In the genomic region with DNA sequence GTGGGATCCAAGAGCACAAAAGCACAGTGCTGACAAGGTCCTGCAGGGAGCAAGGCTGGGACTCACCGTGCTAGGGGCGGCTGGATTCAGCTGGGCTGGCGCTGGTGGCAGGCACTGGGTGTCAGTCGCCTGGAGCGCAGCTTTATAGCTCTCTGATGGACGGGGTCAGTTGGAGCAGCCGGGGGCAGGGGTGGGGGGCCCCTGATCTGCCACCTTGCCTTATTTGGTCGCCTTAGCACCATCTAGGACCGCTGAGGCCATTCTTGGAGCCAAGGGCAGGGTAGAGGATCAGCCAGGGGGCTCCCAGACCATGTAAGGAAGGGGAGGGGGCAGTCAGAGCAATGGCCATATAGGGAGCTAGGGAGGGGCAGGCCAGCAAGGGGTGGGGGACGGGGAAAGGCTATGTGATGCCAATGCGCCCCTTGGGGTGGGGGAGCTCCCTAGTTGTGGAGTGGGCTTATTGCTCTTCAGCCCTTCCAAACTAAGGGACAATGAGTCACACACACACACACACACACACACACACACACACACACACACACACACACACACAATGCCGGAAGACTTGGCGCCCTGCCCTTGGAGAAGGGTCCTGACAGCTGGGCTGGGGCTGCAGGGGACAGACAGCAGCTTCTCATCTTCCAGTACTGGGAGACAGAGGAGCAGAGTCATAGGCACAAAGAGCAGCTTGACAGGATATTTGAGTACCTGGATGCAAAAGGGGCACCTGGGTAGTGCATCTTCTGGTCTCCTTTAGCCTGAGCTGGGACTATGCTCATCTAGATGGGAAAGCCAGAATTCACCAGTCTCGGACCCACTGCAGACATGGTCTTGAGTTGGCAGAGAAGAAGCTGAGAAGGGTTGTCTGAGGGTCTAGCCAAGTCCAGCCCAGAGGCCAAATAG, we compare ENCODE assay signal across 9 mouse cellular contexts. TPM values are rescaled to one million over a fixed set of nuclear protein-coding genes. Genes with fewer than 3 reads are reported as not detected.
A peak's percentile ranks its signal among the peaks of the same experiment; 100 is the strongest.
DNase-seq lines count a peak whose midpoint lies in the region; ATAC-seq and TF ChIP-seq lines count a peak whose summit lies in the region.
"Had no signal": no experiment of that assay in that cellular context is flagged by ENCODE, and none has a peak within 500 bp of the region (broad histone marks: within the 10 kb centered on the region; RNA-seq: fewer than 3 reads in every experiment).

A gene (minus strand): TSS at position 853 of the 903 bp plus-strand sequence.

- TF ChIP-seq CTCF in thymus, adult 2 months (IDR thresholded peaks at IDR 0.05; ENCODE audit: borderline replicate concordance, control insufficient read depth, extremely low read depth, insufficient read depth, low read length, poor library complexity): no peak
- TF ChIP-seq CTCF in stomach, postnatal 0 days (IDR thresholded peaks at IDR 0.05; ENCODE audit: low read depth): no peak

- ATAC-seq in limb, embryonic 11.5 days (ENCODE audit: insufficient number of reproducible peaks, low FRiP score, low TSS enrichment, low read depth): peak; percentile 48; the same call in 1 of the 2 replicates
- peak; percentile 47 for ATAC-seq in stomach, postnatal 0 days (ENCODE audit: low FRiP score, low TSS enrichment)

- H3K27ac ChIP-seq in thymus, adult 2 months (ENCODE audit: control insufficient read depth, insufficient read depth, low read length): no peak within 1 kb of the TSS
- H3K27ac ChIP-seq in limb, embryonic 11.5 days (replicated peaks; ENCODE audit: low read depth, low read length): no peak within 1 kb of the TSS
- H3K27ac ChIP-seq in stomach, postnatal 0 days (replicated peaks): no peak within 1 kb of the TSS

- 40% methylated on average over 14 of the region's 14 CpGs for WGBS in thymus, adult 2 months
- 26% methylated on average over 14 of the region's 14 CpGs for WGBS in limb, embryonic 11.5 days
- 22% methylated on average over 14 of the region's 14 CpGs for WGBS in stomach, postnatal 0 days

- no peaks in the 10 kb centered on the region for H3K36me3 ChIP-seq in thymus, adult 2 months (ENCODE audit: control insufficient read depth, insufficient read depth, low read length)
- no peaks in the 10 kb centered on the region for H3K36me3 ChIP-seq in limb, embryonic 11.5 days (ENCODE audit: control insufficient read depth, insufficient read depth, low read length)
- H3K36me3 ChIP-seq in stomach, postnatal 0 days (ENCODE audit: control insufficient read depth, insufficient read depth, low read length): no peaks in the 10 kb centered on the region

- no peak within 1 kb of the TSS for H3K9ac ChIP-seq in limb, embryonic 11.5 days (ENCODE audit: low read length)
- no peak within 1 kb of the TSS for H3K9ac ChIP-seq in stomach, postnatal 0 days (ENCODE audit: low read length)

- H3K27me3 ChIP-seq in thymus, adult 2 months (ENCODE audit: control insufficient read depth, insufficient read depth, low read length): no peaks in the 10 kb centered on the region
- no peaks in the 10 kb centered on the region for H3K27me3 ChIP-seq in limb, embryonic 11.5 days (ENCODE audit: control insufficient read depth, insufficient read depth, low read length)
- no peaks in the 10 kb centered on the region for H3K27me3 ChIP-seq in stomach, postnatal 0 days (ENCODE audit: control insufficient read depth, insufficient read depth, low read length)

- no peak for DNase-seq in thymus, adult 2 months
- no peak for DNase-seq in thymus, postnatal 25 days
- DNase-seq in heart, adult 9 months (ENCODE audit: low spot score in 2 of 2): peak; percentile 64 to 78
- DNase-seq in limb, embryonic 11.5 days (ENCODE audit: low spot score): no peak
- DNase-seq in stomach, postnatal 0 days (ENCODE audit: low spot score): no peak
- DNase-seq in ovary, postnatal 36 days (ENCODE audit: low spot score): no peak
- no peak for DNase-seq in cerebellum, adult 8-10 months
- no peak for DNase-seq in frontal cortex, postnatal 25 days (ENCODE audit: low spot score in 2 of 2)
- DNase-seq: adrenal gland, postnatal 25 days had no signal

- H3K4me3 ChIP-seq in thymus, adult 2 months (ENCODE audit: control insufficient read depth, insufficient read depth, low read length): no peak within 1 kb of the TSS
- no peak within 1 kb of the TSS for H3K4me3 ChIP-seq in limb, embryonic 11.5 days (ENCODE audit: low read depth, low read length)
- H3K4me3 ChIP-seq in stomach, postnatal 0 days (ENCODE audit: low read depth, low read length): peak within 1 kb of the TSS; percentile 15; the same call in 1 of the 2 replicates

- no peaks in the 10 kb centered on the region for H3K9me3 ChIP-seq in limb, embryonic 11.5 days (ENCODE audit: control insufficient read depth, low read length)
- no peaks in the 10 kb centered on the region for H3K9me3 ChIP-seq in stomach, postnatal 0 days (ENCODE audit: control insufficient read depth, low read length)

- no peak for TF ChIP-seq EP300 in stomach, postnatal 0 days (optimal IDR thresholded peaks at IDR 0.05)

- H3K4me1 ChIP-seq in thymus, adult 2 months (replicated peaks; ENCODE audit: control insufficient read depth, insufficient read depth, low read length): no peaks in the 10 kb centered on the region
- no peaks in the 10 kb centered on the region for H3K4me1 ChIP-seq in limb, embryonic 11.5 days (ENCODE audit: control insufficient read depth, insufficient read depth, low read length)
- no peaks in the 10 kb centered on the region for H3K4me1 ChIP-seq in stomach, postnatal 0 days (replicated peaks; ENCODE audit: control insufficient read depth, insufficient read depth)

- H3K4me2 ChIP-seq in limb, embryonic 11.5 days (ENCODE audit: low read depth, severe bottlenecking): no peak within 1 kb of the TSS
- peak within 1 kb of the TSS; percentile 39; the same call in 1 of the 2 replicates for H3K4me2 ChIP-seq in stomach, postnatal 0 days (replicated peaks; ENCODE audit: low read depth)

- TF ChIP-seq POLR2A in thymus, adult 2 months (IDR thresholded peaks at IDR 0.05; ENCODE audit: control insufficient read depth, extremely low read depth, insufficient read depth, low read length, poor library complexity): no peak

RNA-seq across cellular contexts. Expression of the gene that starts here (rescaled TPM):
- polyA plus RNA-seq in thymus, adult 2 months (2012; rRNA removed): 68.8 and 728 TPM in 2 replicates
- polyA plus RNA-seq in limb, embryonic 11.5 days (2014; fragmentation: Nextera tagmentation; extraction: Ambion mirVana): 84.8 and 95.4 TPM in 2 replicates
- polyA plus RNA-seq in stomach, postnatal 0 days (2015; fragmentation: Nextera tagmentation; extraction: Ambion mirVana): 28.4 and 31.0 TPM in 2 replicates

Comparison
In these comparisons a context has a peak if more than half of its experiments do, and no peak if none do; other contexts are left out.
1. DNase-seq: peak in heart, adult 9 months (2 of 2); none in thymus, adult 2 months (single experiment), thymus, postnatal 25 days (single experiment), limb, embryonic 11.5 days (single experiment), stomach, postnatal 0 days (single experiment), ovary, postnatal 36 days (single experiment), cerebellum, adult 8-10 months (single experiment) and frontal cortex, postnatal 25 days (0 of 2).